Mouse (Mus musculus) gastrocnemius, postnatal 4 days (tissue): Measurements from ENCODE around the gene Gm3776. TPM values are rescaled to one million over a fixed set of nuclear protein-coding genes. Genes with fewer than 3 reads are reported as not detected.
"Not testable (repeated sequence)": the region's sequence is repeated elsewhere in the genome, so short reads cannot be mapped to it uniquely, and the experiment has no call there.

ENCODE experiments used
- DNase-seq, 2 experiments: peaks; one replicate each; pipeline ENCODE4 v3.0.0; 2021 to 2022; ENCODE audit warnings: low spot score in 2 of 2, mixed read lengths in 2 of 2
- long read RNA-seq, 2 experiments: library from polyadenylated mRNA; stranded (forward); transcript quantifications; one replicate each; pipeline ENCODE4 v2.0.0; 2021
- total RNA-seq, 2 experiments: library from RNA; stranded (reverse); gene quantifications; 2 replicates each; pipeline ENCODE4 v1.2.3; 2021

The Gm3776 gene
- total RNA-seq, result not detected
- long read RNA-seq, experiment 1, result 0 reads
- long read RNA-seq, experiment 2, result 0 reads

DNA sequence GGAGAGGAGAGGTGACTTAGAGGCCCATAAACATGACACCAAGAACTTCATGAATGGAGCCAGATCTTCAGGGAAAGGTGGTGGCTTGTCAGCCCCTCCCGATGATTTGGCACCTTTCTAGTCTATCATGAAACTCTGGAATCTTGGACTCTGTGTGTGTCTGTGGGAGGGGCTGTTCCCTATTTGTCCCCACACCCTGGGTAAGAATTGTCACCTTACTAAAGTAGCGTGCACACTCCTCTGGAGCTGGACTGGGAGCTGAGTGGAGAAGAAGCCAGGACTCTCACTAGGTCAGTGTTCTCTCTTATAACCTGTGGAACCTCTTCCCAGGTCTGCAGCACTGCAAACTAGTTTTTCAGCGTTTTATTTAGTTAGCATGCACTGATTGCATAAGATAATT lies at the start of gene Gm3776:
Gene Gm3776 (plus strand): TSS at position 216 of the 400 bp plus-strand sequence.
- DNase-seq, result not testable (repeated sequence)

DNA sequence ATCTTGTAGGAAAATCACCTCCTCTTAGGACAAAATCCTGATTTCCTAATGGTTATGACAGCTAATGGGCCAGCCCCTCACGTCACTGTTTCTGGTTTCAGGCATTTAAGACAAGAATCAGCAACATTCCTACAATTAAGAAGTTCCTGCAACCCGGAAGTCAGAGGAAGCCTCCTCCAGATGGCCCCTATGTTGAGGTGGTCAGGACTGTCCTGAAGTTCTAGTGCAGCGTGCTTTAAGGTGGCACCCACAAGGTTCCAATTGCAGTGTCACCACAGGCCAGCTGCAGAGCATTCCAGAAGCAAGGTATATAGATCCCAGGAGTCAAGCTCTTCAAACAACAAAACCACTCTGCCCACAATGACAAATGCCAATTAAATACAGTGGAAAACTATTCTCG lies 48.0 kb upstream of the Gm3776 start:
- DNase-seq, result no peak

DNA sequence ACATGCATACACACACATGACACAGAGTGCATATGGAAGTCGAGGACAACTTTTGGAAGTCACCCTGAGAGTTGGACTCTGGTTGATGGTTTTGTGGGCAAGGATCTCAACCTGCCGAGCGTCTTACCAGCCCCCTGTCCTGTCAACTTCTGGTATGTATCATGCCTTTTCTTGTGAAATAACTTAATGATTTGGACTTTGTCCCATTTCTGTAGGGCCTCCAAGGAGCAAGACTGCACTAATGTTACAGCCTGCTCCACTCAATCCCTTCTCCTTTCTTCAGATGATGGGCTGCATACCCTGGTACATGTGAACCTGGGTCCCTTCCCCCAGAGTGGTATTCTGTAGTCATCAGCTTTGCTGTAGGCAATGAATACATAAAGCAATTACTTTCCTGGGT lies 46.9 kb upstream of the Gm3776 start:
- no peak for DNase-seq

DNA sequence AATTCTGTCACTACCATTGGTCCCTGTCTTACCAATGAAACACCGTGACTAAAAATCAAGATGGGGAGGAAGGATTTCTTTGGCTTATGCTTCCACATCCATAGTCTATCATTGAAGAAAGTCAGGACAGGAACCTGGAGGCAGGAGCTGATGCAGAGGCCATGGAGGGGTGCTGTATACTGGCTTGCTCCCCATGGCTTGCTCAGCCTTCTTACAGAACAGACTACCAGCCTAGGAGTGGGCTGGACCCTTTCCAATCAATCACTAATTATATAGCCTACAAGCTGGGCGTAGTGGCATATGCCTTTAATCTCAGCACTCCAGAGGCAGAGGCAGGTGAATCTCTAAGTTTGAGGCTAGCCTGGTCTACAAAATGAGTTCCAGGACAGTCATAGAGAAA lies 46.1 kb upstream of the Gm3776 start:
- no peak for DNase-seq

DNA sequence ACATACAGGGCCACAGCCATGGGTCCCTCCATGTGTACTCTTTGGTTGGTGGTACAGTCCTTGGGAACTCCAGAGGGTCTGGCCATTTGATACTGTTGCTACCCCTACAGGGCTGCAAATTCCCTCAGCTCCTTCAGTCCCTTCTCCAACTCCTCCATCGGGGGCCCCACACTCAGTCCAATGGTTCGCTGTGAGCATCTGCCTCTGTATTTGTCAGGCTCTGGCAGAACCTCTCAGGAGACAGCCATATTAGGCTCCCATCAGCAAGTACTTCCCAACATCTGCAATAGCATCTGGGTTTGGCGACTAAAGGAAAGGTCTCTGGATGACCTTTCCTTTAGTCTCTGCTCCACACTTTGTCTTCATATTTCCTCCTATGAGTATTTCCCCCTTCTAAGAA lies 45.4 kb upstream of the Gm3776 start:
- no peak for DNase-seq

GRCm38 (mm10) chr9:78212341-78213049 lies 44.4 kb upstream of the Gm3776 start:
- no peak for DNase-seq

DNA sequence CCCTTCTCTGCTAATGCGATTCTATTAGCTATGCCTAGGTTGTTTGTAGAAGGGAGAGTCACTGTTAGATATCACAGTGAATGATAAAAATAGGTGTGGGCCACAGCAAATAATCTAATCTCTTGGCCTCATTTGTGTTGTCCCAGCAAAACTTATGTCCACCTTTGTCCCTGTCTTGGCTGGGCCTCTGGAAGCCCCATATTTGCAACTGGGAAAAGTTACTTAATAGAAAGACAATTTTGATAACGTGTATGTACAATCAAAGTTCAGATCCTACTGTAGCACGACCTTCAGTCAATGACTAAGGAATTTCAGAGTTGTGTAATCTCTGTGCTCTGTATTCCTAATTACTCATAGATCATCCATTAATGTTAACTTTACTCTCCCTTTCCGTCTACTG lies 39.9 kb upstream of the Gm3776 start:
- DNase-seq, result no peak

DNA sequence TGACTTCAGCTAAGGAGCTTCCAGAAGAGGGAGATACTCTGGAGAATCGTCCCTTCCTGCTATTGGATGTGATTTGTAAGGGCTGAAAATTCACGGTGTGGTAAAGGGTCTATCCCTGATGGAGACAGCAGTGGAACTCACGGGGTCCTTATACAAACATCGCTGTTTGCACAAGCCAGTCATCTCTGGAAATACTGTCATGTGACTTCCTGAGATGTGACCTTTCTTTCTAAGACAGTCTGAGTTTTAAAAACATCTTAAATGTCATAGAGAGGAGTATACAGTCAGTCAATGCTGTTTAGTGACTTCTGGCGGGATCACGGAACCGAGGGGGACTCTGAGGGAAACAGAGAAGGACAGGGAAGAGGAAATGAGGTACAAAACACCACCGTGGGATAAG lies 34.3 kb upstream of the Gm3776 start:
- no peak for DNase-seq

GRCm38 (mm10) chr9:78223221-78223902 lies 33.6 kb upstream of the Gm3776 start:
- DNase-seq, result no peak

- DNase-seq, result no peak
These were observed 32.5 kb upstream of the Gm3776 start for GRCm38 (mm10) chr9:78224418-78224817.

GRCm38 (mm10) chr9:78225304-78225703 lies 31.6 kb upstream of the Gm3776 start:
- DNase-seq, result no peak

- no peak for DNase-seq
These were observed 28.8 kb upstream of the Gm3776 start for GRCm38 (mm10) chr9:78228122-78228521.

- not testable (repeated sequence) for DNase-seq
These were observed 27.3 kb upstream of the Gm3776 start for GRCm38 (mm10) chr9:78229658-78230057.

DNA sequence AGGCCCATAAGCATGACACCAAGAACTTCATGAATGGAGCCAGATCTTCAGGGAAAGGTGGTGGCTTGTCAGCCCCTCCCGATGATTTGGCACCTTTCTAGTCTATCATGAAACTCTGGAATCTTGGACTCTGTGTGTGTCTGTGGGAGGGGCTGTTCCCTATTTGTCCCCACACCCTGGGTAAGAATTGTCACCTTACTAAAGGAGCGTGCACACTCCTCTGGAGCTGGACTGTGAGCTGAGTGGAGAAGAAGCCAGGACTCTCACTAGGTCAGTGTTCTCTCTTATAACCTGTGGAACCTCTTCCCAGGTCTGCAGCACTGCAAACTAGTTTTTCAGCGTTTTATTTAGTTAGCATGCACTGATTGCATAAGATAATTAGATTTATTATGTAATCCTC lies 26.5 kb upstream of the Gm3776 start, which contains the start of gene Gsta1:
Gene Gsta1 (plus strand): TSS at position 196 of the 400 bp plus-strand sequence.
- DNase-seq, result not testable (repeated sequence)

- not testable (repeated sequence) for DNase-seq
These were observed 23.7 kb upstream of the Gm3776 start for GRCm38 (mm10) chr9:78233121-78233695.

DNA sequence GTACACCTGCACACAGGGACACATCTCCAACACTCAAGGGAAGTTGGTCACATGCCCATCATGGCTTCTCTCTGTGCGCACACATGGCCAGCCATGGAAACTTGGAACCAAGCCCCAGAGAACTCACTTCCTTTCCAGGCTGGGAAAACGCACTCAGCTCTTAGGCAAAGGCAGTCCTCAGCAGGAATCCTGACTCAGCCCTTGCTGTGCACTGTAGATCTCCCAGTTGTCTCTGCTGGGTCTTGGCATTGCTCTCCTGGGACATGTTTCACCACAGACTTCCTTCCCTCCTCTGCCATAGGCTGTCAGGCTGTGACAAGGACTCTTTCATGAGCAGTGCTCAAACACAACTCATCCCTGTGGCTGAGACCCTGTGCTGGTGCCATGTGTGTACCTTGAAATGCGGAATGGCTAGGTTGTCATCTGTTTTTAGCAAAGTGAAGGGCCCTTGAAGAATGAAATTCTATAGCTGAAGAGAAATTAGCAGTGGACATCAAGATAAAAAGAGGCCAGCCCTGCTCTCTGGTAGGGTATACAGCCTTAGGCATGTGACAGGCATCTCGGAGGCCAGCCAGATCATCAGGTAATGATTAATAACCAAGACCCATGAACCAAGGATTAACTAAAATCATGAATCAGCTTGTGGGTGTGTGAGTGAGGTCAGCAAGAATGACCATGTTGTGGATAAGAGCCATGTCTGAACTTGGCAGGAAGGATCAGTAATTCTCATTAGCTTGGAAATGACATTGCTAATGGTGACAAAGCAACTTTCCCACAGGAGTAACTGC lies 1.1 kb upstream of the Gm3776 start:
- DNase-seq, result not testable (repeated sequence)

DNA sequence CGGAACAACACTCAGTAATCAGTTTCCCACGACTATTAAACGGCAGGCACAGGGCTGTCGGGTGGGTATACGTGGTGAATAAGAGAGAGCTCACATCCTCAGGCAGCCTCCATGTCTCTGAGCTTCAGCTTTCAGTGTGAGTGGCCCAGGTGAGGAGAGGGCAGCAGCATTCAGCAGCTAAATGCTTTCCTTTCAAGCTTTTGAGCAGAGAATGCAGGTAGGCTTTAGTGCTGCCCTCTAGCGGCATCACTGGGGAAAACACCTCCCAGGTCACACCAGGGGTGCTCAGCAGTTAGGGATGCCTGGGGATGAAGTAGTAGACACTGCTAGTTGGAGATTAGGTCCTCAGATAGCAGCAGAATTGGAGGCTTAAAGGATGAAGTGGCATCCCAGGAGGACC lies 2.8 kb downstream of the Gm3776 start:
- DNase-seq, result peak in 1 of 2 experiments; percentile 10

GRCm38 (mm10) chr9:78270945-78271344 lies 14.0 kb downstream of the Gm3776 start:
- DNase-seq, result not testable (repeated sequence)

- not testable (repeated sequence) for DNase-seq
These were observed 25.2 kb downstream of the Gm3776 start for GRCm38 (mm10) chr9:78282002-78282711.

- not testable (repeated sequence) for DNase-seq
These were observed 32.1 kb downstream of the Gm3776 start for GRCm38 (mm10) chr9:78289063-78289462.

GRCm38 (mm10) chr9:78289723-78290122 lies 32.8 kb downstream of the Gm3776 start, which contains the start of gene Gm10639:
Gene Gm10639, plus strand, starts transcription at chr9:78289923.
- DNase-seq, result not testable (repeated sequence)
